Mouse (Mus musculus): Measurements from ENCODE around the gene Slc25a33. TPM values are rescaled to one million over a fixed set of nuclear protein-coding genes. Genes with fewer than 3 reads are reported as not detected.

The Slc25a33 gene
- total and polyA plus RNA-seq, 2 experiments: 12.7 to 14.3 TPM

DNA sequence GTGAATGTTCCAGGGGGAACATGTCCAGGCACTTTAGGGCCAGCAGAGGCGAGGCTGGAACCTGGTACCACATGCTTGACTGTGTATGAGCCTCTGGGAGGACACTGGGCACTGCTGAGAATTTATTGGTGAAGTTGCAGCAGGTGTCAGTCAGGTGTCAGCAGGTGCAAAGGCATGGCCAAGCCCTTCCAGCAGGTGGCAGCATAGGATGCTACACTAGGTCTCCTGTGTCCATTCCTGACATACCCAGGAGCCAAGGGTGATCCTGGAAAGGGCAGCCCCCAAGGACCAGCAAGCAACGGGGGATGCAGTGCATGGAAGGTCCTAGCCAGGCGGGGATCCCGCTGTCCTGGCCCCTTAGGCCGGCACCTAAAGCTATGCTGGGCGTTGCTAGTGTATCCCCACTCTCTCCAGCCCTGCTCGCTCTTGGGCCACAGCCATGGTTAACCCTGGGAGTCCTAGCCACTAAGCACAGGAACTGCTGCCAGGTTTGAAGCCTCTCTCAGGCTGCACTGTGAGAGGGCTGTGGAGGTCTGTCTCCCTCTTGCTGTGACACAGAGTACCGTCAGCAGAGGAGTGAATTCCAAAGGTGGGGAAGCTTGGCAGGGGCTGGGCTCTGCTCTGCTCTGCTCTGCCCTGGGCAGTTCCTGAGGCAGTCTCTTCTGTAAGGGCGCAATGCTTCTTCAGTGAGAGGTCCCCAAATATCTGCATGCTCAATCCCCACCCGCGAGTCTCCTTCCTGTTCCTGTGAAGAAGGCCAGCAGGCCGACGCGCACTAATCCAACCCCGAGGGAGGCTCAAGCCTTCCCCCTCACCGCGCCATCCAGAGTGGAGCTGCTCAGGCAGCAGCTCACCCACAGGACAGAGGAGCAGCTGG is 50.0 kb downstream of the Slc25a33 start:
- 85% methylated on average over 17 of the region's 17 CpGs for WGBS
- no peaks in the 10 kb centered on the region for H3K36me3 ChIP-seq (ENCODE audit: control insufficient read depth, insufficient read depth, low read length)

GRCm38 (mm10) chr4:149723021-149723390 is 51.1 kb downstream of the Slc25a33 start:
- H3K4me1 ChIP-seq (ENCODE audit: control insufficient read depth, insufficient read depth, low read length): no peaks in the 10 kb centered on the region
- no peaks in the 10 kb centered on the region for H3K36me3 ChIP-seq (ENCODE audit: control insufficient read depth, insufficient read depth, low read length)
- DNase-seq (ENCODE audit: extremely low read depth, low read depth, low spot score): no peak
- no peak for TF ChIP-seq CTCF (IDR thresholded peaks at IDR 0.05; ENCODE audit: low read depth, low read length)
- TF ChIP-seq POLR2A (IDR thresholded peaks at IDR 0.05; ENCODE audit: extremely low read depth, insufficient read depth, low read length): no peak
- no peaks in the 10 kb centered on the region for H3K27me3 ChIP-seq (ENCODE audit: control insufficient read depth, insufficient read depth, low read length)
- peaks cover 4% of the 10 kb centered on the region; the same call in 1 of the 2 replicates for H3K79me2 ChIP-seq (ENCODE audit: control insufficient read depth, insufficient read depth, low read length)
- H3K27ac ChIP-seq (replicated peaks; ENCODE audit: insufficient read depth, low read depth, low read length): no peak overlapping the region
- H3K4me3 ChIP-seq (ENCODE audit: insufficient read depth, low read depth, low read length): no peak overlapping the region
- 94% methylated on average over 12 of the region's 12 CpGs for WGBS
- no peak overlapping the region for H3K9ac ChIP-seq (ENCODE audit: low read depth, low read length)

More for the DNA sequence above, 50.0 kb downstream of the Slc25a33 start:
- TF ChIP-seq CTCF (IDR thresholded peaks at IDR 0.05; ENCODE audit: low read depth, low read length) (peak; percentile 97), POLR2A (IDR thresholded peaks at IDR 0.05; ENCODE audit: extremely low read depth, insufficient read depth, low read length) (no peak)
- H3K9ac ChIP-seq (ENCODE audit: low read depth, low read length): no peak overlapping the region
- H3K27ac ChIP-seq (replicated peaks; ENCODE audit: insufficient read depth, low read depth, low read length): no peak overlapping the region
- H3K4me1 ChIP-seq (ENCODE audit: control insufficient read depth, insufficient read depth, low read length): no peaks in the 10 kb centered on the region
- H3K27me3 ChIP-seq (ENCODE audit: control insufficient read depth, insufficient read depth, low read length): no peaks in the 10 kb centered on the region
- no peak overlapping the region for H3K4me3 ChIP-seq (ENCODE audit: insufficient read depth, low read depth, low read length)
- peak; percentile 52 for DNase-seq (ENCODE audit: extremely low read depth, low read depth, low spot score)
- H3K79me2 ChIP-seq (ENCODE audit: control insufficient read depth, insufficient read depth, low read length): peaks cover 4% of the 10 kb centered on the region; the same call in 1 of the 2 replicates

DNA sequence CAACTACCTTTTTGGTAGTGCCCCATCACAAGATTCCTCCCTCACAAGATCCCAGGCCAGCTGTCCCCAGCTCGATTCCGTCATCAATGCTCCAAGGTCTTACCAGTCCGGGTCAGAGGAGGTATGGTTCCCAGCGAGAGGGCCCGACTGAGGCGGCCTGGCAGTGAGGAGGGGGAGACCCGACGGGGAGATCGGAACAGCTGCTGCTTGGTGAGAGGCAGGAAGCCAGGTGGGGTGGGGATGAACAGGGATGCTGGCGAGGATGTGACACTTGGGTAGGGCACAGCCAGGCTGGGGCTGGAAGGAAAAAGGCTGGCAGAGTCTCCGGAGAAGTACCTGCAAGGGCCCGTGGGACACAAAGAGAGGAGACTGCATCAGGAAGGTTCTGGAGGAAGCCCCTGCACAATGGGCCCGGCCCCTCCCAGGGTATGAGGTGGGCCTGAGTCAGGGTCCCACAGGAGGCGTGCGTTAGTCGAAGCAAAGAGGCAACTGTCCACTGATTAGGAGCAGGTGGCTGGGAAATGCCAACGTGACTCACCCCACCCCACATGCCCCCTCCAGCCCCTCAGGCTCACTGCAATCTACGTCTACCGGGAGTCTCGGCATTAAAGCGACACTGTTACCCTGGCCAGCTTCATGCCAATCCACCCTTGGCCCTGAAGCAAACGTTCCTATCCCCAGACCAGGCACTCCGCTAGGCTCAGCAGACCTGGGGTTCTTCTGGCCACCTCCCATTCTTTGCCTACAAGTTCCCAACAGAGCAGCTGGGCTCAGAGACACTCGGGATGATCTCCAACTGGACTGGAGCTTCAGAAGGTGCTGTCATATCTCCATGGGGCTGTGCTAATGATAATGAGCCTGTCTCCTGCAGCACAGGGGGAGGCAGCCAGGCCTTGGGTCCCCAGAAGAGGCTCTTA is 51.7 kb downstream of the Slc25a33 start:
- peaks cover 4% of the 10 kb centered on the region; the same call in 1 of the 2 replicates for H3K79me2 ChIP-seq (ENCODE audit: control insufficient read depth, insufficient read depth, low read length)
- H3K4me3 ChIP-seq (ENCODE audit: insufficient read depth, low read depth, low read length): no peak overlapping the region
- no peak overlapping the region for H3K27ac ChIP-seq (replicated peaks; ENCODE audit: insufficient read depth, low read depth, low read length)
- DNase-seq (ENCODE audit: extremely low read depth, low read depth, low spot score): no peak
- H3K36me3 ChIP-seq (ENCODE audit: control insufficient read depth, insufficient read depth, low read length): no peaks in the 10 kb centered on the region
- TF ChIP-seq POLR2A (IDR thresholded peaks at IDR 0.05; ENCODE audit: extremely low read depth, insufficient read depth, low read length) (no peak), CTCF (IDR thresholded peaks at IDR 0.05; ENCODE audit: low read depth, low read length) (no peak)
- 92% methylated on average over 24 of the region's 24 CpGs for WGBS
- H3K4me1 ChIP-seq (ENCODE audit: control insufficient read depth, insufficient read depth, low read length): no peaks in the 10 kb centered on the region
- no peaks in the 10 kb centered on the region for H3K27me3 ChIP-seq (ENCODE audit: control insufficient read depth, insufficient read depth, low read length)
- H3K9ac ChIP-seq (ENCODE audit: low read depth, low read length): no peak overlapping the region

- H3K79me2 ChIP-seq (ENCODE audit: control insufficient read depth, insufficient read depth, low read length): peaks cover 4% of the 10 kb centered on the region; the same call in 1 of the 2 replicates
- TF ChIP-seq CTCF (IDR thresholded peaks at IDR 0.05; ENCODE audit: low read depth, low read length): no peak
- no peak for TF ChIP-seq POLR2A (IDR thresholded peaks at IDR 0.05; ENCODE audit: extremely low read depth, insufficient read depth, low read length)
- no peak for DNase-seq (ENCODE audit: extremely low read depth, low read depth, low spot score)
- H3K36me3 ChIP-seq (ENCODE audit: control insufficient read depth, insufficient read depth, low read length): no peaks in the 10 kb centered on the region
- no peaks in the 10 kb centered on the region for H3K4me1 ChIP-seq (ENCODE audit: control insufficient read depth, insufficient read depth, low read length)
- WGBS: 93% methylated on average over 8 of the region's 8 CpGs
- H3K9ac ChIP-seq (ENCODE audit: low read depth, low read length): no peak overlapping the region
- H3K27ac ChIP-seq (replicated peaks; ENCODE audit: insufficient read depth, low read depth, low read length): no peak overlapping the region
- H3K27me3 ChIP-seq (ENCODE audit: control insufficient read depth, insufficient read depth, low read length): no peaks in the 10 kb centered on the region
- H3K4me3 ChIP-seq (ENCODE audit: insufficient read depth, low read depth, low read length): no peak overlapping the region
Observed at GRCm38 (mm10) chr4:149721163-149721562, 52.9 kb downstream of the Slc25a33 start.

- Histone ChIP-seq H3K4me1 (ENCODE audit: control insufficient read depth, insufficient read depth, low read length) (no peaks in the 10 kb centered on the region), H3K27me3 (ENCODE audit: control insufficient read depth, insufficient read depth, low read length) (no peaks in the 10 kb centered on the region), H3K4me3 (ENCODE audit: insufficient read depth, low read depth, low read length) (no peak overlapping the region), H3K9ac (ENCODE audit: low read depth, low read length) (no peak overlapping the region), H3K36me3 (ENCODE audit: control insufficient read depth, insufficient read depth, low read length) (no peaks in the 10 kb centered on the region), H3K27ac (replicated peaks; ENCODE audit: insufficient read depth, low read depth, low read length) (no peak overlapping the region), H3K79me2 (ENCODE audit: control insufficient read depth, insufficient read depth, low read length) (no peaks in the 10 kb centered on the region)
- 77% methylated on average over 6 of the region's 6 CpGs for WGBS
- TF ChIP-seq CTCF (IDR thresholded peaks at IDR 0.05; ENCODE audit: low read depth, low read length) (peak; percentile 47), POLR2A (IDR thresholded peaks at IDR 0.05; ENCODE audit: extremely low read depth, insufficient read depth, low read length) (no peak)
- DNase-seq (ENCODE audit: extremely low read depth, low read depth, low spot score): peak; percentile 38
Observed at GRCm38 (mm10) chr4:149719686-149720085, 54.4 kb downstream of the Slc25a33 start.
